Mouse (Mus musculus): ENCODE measurements around the gene Pianp. TPM values are rescaled to one million over a fixed set of nuclear protein-coding genes. Genes with fewer than 3 reads are reported as not detected.
A peak's percentile ranks its signal among the peaks of the same experiment; 100 is the strongest.

Gene Pianp
- 1.2 and 1.6 TPM in 2 replicates for polyA plus RNA-seq (2014; fragmentation: Nextera tagmentation; extraction: Ambion mirVana)

DNA sequence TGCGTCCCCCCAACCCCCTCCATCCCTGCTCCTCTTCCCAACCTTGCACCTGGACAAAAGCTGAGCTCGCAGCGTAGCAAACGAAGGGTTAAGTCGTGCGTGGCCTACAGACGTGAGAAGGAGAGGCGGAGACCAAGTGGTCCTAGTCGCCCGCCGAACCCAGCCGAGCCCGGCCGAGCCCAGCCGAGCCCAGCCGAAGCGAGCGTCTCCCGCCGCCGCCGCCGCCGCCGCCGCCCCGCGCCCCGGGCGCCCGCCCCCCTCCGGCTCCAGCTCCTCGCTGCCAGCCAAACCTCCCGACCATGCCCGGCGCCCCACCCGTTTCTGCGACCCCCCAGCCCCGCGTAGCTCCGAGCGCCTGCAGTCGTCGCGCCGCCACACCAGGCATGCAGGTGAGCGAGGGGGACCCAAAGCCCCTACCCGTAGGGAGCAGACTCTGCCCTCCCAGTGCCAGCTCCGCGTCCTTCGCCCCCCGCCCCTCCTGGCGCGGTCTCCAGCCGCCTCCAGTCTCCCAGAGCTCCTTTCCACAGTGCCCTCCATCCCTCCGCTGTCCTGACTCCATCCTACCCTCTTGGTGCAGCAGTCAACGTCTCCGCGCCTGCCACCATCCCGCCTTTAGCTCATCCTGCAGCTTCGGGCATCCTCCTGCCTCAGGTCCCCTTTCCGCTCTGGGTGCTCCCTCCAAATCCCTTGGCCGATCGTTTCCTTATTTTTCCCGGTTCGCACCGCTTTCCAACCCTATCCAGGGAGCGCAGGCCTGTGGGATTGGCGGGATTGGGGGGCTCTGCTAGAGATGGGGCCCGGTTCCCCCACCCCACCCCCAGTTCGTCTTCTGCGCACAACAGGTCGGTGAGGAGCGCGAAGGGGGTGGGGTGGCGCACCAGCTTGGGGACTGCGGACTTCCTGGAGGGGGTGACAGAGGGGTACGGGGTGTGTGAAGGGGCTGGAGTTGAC lies at the start of gene Pianp:
Pianp (plus strand) TSS at position 144 of the 951 bp plus-strand sequence.
- no peaks in the 10 kb centered on the region; the same call in 1 of the 2 replicates for H3K4me1 ChIP-seq (ENCODE audit: control insufficient read depth, insufficient read depth, low read length)
- under 1% methylated on average over 62 of the region's 78 CpGs for WGBS
- peak within 1 kb of the TSS; percentile 83 for H3K9ac ChIP-seq (ENCODE audit: low read length)
- ATAC-seq (ENCODE audit: low FRiP score): peak; percentile 79
- peaks cover 53% of the 10 kb centered on the region for H3K27me3 ChIP-seq (ENCODE audit: control insufficient read depth, insufficient read depth, low read length)
- H3K9me3 ChIP-seq (ENCODE audit: control insufficient read depth, low read length): no peaks in the 10 kb centered on the region
- H3K27ac ChIP-seq (ENCODE audit: low read depth, low read length): no peak within 1 kb of the TSS
- no peaks in the 10 kb centered on the region for H3K36me3 ChIP-seq (ENCODE audit: control insufficient read depth, insufficient read depth, low read length)
- peak; percentile 98 for DNase-seq (ENCODE audit: low spot score, missing footprints)
- H3K4me3 ChIP-seq (ENCODE audit: low read depth, low read length): peak within 1 kb of the TSS; percentile 57
- H3K4me2 ChIP-seq: peak within 1 kb of the TSS; percentile 100

DNA sequence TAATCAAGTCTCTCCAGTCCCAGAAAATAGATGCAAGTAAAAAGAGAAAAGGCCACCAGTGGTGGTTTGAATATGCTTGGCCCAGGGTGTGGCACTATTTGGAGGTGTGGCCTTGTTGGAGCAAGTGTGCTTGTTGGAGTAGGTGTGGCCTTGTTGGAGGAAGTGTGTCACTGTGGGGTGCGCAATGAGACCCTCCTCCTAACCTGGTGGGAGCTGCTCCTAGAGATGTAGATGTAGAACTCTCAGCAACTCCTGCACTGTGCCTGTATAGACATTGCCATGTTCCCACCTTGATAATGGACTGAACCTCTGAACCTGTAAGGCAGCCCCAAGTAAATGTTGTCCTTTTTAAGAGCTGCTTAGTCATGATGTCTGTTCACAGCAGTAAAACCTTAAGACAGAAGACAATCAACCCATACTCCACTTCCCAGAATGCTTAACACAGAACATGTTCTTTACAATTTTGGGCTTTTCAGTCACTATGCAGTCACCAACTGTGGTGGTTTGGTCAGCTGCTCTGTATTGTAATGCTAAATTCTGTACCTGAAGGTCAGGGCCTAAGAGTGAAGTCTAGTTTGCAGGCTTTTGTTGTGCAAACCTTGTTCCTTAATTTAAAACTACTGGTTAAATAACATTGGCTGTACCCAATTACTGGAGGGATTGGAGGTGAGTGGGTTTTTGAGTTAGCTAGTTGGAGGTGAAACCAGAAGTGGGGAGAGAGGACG lies 42.3 kb upstream of the Pianp start:
- Histone ChIP-seq H3K27ac (ENCODE audit: low read depth, low read length) (no peak overlapping the region), H3K4me2 (no peak overlapping the region), H3K4me1 (ENCODE audit: control insufficient read depth, insufficient read depth, low read length) (no peaks in the 10 kb centered on the region), H3K9me3 (ENCODE audit: control insufficient read depth, low read length) (no peaks in the 10 kb centered on the region), H3K4me3 (ENCODE audit: low read depth, low read length) (no peak overlapping the region), H3K9ac (ENCODE audit: low read length) (no peak overlapping the region), H3K27me3 (ENCODE audit: control insufficient read depth, insufficient read depth, low read length) (no peaks in the 10 kb centered on the region), H3K36me3 (ENCODE audit: control insufficient read depth, insufficient read depth, low read length) (peaks cover 7% of the 10 kb centered on the region)
- ATAC-seq (ENCODE audit: low FRiP score) (no peak), DNase-seq (ENCODE audit: low spot score, missing footprints) (no peak)
- 88% methylated on average over 2 of the region's 2 CpGs for WGBS

DNA sequence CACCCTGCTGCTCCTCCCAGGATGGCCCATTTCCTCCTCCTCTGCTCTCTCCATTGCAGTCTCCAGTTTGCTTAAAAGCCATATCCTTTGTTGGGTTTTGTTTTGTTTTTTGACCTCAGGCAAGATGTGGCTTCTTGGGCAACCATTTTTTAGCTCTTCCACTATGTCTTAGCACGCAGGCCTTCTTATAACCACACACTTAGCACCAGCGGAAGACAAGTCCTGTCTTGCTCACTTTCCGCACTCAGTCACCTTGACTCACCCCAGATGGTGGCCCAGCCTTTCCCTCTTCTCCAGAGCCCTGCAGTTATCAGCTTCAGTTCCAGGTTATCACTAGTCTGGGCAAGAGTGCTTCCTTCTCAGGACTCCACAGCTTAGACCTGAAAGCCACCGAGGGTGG lies 41.3 kb upstream of the Pianp start:
- H3K36me3 ChIP-seq (ENCODE audit: control insufficient read depth, insufficient read depth, low read length): peaks cover 9% of the 10 kb centered on the region
- WGBS: 98% methylated on average over 4 of the region's 4 CpGs
- ATAC-seq (ENCODE audit: low FRiP score) (no peak), DNase-seq (ENCODE audit: low spot score, missing footprints) (no peak)
- H3K4me1 ChIP-seq (ENCODE audit: control insufficient read depth, insufficient read depth, low read length): no peaks in the 10 kb centered on the region
- H3K4me3 ChIP-seq (ENCODE audit: low read depth, low read length): no peak overlapping the region
- H3K27me3 ChIP-seq (ENCODE audit: control insufficient read depth, insufficient read depth, low read length): no peaks in the 10 kb centered on the region
- H3K9ac ChIP-seq (ENCODE audit: low read length): no peak overlapping the region
- H3K27ac ChIP-seq (ENCODE audit: low read depth, low read length): no peak overlapping the region
- no peaks in the 10 kb centered on the region for H3K9me3 ChIP-seq (ENCODE audit: control insufficient read depth, low read length)
- no peak overlapping the region for H3K4me2 ChIP-seq

DNA sequence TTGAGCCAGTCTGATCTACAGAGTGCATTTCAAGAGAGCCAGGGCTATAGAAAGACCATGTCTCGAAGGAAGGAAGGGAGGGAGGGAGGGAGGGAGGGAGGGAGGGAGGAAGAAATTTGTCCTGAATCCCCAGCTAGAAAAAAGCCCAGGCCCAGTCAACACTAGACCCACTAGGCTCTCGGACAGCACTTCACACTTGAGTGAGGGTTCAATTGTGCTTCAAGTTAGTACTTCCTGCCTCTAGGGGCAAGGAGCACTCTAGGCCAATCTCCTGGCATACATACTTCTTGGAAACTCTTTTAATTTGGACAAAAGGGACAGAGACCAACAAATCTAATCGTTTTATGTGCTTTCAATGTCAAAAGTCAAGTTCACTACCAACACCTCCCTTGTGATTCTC lies 38.4 kb upstream of the Pianp start:
- DNase-seq (ENCODE audit: low spot score, missing footprints) (no peak), ATAC-seq (ENCODE audit: low FRiP score) (no peak)
- Histone ChIP-seq H3K27ac (ENCODE audit: low read depth, low read length) (no peak overlapping the region), H3K9ac (ENCODE audit: low read length) (no peak overlapping the region), H3K36me3 (ENCODE audit: control insufficient read depth, insufficient read depth, low read length) (peaks cover 15% of the 10 kb centered on the region), H3K4me1 (ENCODE audit: control insufficient read depth, insufficient read depth, low read length) (no peaks in the 10 kb centered on the region), H3K9me3 (ENCODE audit: control insufficient read depth, low read length) (no peaks in the 10 kb centered on the region), H3K4me2 (no peak overlapping the region), H3K27me3 (ENCODE audit: control insufficient read depth, insufficient read depth, low read length) (no peaks in the 10 kb centered on the region), H3K4me3 (ENCODE audit: low read depth, low read length) (no peak overlapping the region)
- 78% methylated on average over 3 of the region's 3 CpGs for WGBS

DNA sequence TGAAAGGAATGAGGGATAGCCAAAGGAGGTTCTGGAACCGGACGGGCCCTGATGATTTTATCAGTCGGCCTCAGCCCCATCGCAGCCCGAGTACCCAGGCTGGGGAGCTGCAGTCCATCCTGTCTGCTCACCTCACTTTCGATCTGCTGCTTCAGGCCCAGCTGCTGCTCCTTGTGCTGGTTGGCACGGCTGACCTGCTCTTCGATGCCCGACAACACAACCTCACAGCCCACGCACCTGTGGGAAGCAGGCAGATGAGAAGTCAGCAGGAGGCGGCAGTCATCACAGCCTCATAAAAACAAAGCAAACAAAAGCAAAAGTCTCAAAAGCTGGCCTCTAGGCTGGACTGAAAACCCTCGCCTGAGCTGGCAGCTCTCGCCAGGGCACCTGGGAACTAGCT lies 36.5 kb upstream of the Pianp start:
- DNase-seq (ENCODE audit: low spot score, missing footprints): no peak
- no peak overlapping the region for H3K27ac ChIP-seq (ENCODE audit: low read depth, low read length)
- H3K36me3 ChIP-seq (ENCODE audit: control insufficient read depth, insufficient read depth, low read length): peaks cover 15% of the 10 kb centered on the region
- H3K9ac ChIP-seq (ENCODE audit: low read length): no peak overlapping the region
- no peak overlapping the region for H3K4me2 ChIP-seq
- H3K9me3 ChIP-seq (ENCODE audit: control insufficient read depth, low read length): no peaks in the 10 kb centered on the region
- no peaks in the 10 kb centered on the region for H3K27me3 ChIP-seq (ENCODE audit: control insufficient read depth, insufficient read depth, low read length)
- WGBS: 93% methylated on average over 13 of the region's 13 CpGs
- H3K4me3 ChIP-seq (ENCODE audit: low read depth, low read length): no peak overlapping the region
- H3K4me1 ChIP-seq (ENCODE audit: control insufficient read depth, insufficient read depth, low read length): peaks cover 8% of the 10 kb centered on the region
- no peak for ATAC-seq (ENCODE audit: low FRiP score)

DNA sequence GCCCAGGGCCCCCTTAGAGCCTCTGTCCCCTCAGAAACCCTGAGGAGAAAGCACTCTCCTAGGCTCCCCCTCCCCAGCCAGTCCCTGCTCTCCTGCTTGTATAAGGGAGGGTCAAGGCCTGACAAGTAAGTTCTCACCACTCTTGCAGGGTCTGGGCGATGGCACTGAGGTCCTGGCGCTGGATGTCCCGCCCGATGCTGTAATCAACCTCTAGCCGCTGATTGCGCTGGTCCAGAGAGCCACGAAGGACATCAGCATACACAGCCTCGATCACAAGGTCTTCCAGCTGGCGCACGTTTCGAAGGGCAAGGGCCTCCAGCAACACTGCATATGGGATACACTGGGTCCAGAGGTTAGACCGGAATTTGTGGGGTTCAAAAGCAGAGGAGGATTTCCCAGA lies 35.5 kb upstream of the Pianp start:
- DNase-seq (ENCODE audit: low spot score, missing footprints): no peak
- H3K27ac ChIP-seq (ENCODE audit: low read depth, low read length): no peak overlapping the region
- H3K4me3 ChIP-seq (ENCODE audit: low read depth, low read length): no peak overlapping the region
- H3K36me3 ChIP-seq (ENCODE audit: control insufficient read depth, insufficient read depth, low read length): peaks cover 15% of the 10 kb centered on the region
- WGBS: 94% methylated on average over 12 of the region's 12 CpGs
- no peaks in the 10 kb centered on the region for H3K27me3 ChIP-seq (ENCODE audit: control insufficient read depth, insufficient read depth, low read length)
- ATAC-seq (ENCODE audit: low FRiP score): no peak
- no peaks in the 10 kb centered on the region for H3K9me3 ChIP-seq (ENCODE audit: control insufficient read depth, low read length)
- no peak overlapping the region for H3K9ac ChIP-seq (ENCODE audit: low read length)
- H3K4me1 ChIP-seq (ENCODE audit: control insufficient read depth, insufficient read depth, low read length): peaks cover 9% of the 10 kb centered on the region
- H3K4me2 ChIP-seq: no peak overlapping the region

DNA sequence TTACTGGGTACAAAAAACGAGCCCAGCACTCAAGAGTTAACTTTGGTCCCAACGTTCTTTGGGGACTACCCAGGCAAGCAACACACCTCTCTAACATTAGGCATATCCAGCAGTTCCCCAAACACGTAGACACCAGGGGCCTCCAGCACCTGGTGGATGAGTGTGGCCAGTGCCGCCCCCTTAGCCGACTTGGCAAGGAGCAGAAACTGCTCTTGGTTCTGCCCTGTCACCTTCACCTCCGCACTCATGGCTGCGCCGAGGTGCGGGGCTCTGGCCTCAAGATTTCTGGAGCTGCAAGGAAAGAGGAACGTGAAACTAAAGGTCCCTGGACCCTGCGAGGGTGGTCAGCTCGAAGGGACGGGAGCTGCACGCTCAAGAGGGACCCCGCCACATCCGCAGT lies 31.9 kb upstream of the Pianp start:
- Histone ChIP-seq H3K27me3 (ENCODE audit: control insufficient read depth, insufficient read depth, low read length) (no peaks in the 10 kb centered on the region), H3K4me2 (peak overlapping the region; percentile 91), H3K36me3 (ENCODE audit: control insufficient read depth, insufficient read depth, low read length) (peaks cover 7% of the 10 kb centered on the region; the same call in 1 of the 2 replicates), H3K4me3 (ENCODE audit: low read depth, low read length) (peak overlapping the region; percentile 84), H3K4me1 (ENCODE audit: control insufficient read depth, insufficient read depth, low read length) (peaks cover 10% of the 10 kb centered on the region), H3K9me3 (ENCODE audit: control insufficient read depth, low read length) (peaks cover 2% of the 10 kb centered on the region; the same call in 1 of the 2 replicates), H3K27ac (ENCODE audit: low read depth, low read length) (no peak overlapping the region), H3K9ac (ENCODE audit: low read length) (peak overlapping the region; percentile 96)
- DNase-seq (ENCODE audit: low spot score, missing footprints) (no peak), ATAC-seq (ENCODE audit: low FRiP score) (peak; percentile 22)
- 45% methylated on average over 16 of the region's 16 CpGs for WGBS

DNA sequence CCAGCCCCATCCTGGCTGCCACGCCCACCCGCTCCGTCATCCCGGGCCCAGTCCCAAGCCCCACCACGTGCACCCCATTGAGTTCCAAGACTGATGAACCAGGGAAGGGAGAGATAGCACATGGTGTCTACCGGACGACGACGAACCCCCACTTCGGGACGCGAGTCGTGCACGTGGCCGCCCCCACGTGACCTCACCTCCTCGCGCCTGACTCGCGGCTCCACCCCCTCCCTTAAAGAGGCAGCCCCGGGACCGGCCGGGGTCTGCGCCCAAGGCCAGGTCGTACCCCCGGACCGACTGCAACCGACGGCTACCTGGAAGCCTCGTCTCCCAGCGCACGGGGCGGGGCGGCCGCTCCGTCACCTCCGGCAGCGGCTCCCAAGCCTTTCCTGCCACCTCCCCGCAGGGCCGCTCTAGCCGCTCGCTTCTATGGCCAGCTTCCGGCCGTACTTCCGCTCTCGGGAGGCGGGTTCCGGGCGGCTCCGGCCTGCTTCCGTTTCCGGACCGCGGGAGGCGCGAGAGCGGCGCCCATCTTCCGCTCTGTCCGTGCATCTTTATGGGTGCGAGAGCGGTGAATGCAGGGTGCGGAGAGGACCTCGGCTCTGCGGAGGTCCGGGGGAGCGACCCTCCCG lies 31.3 kb upstream of the Pianp start, which contains the start of gene Cops7a:
Cops7a (minus strand) TSS at position 451 of the 632 bp plus-strand sequence.
- DNase-seq (ENCODE audit: low spot score, missing footprints): peak; percentile 99
- peak within 1 kb of the TSS; percentile 91 for H3K4me2 ChIP-seq
- peak within 1 kb of the TSS; percentile 96 for H3K9ac ChIP-seq (ENCODE audit: low read length)
- H3K4me3 ChIP-seq (ENCODE audit: low read depth, low read length): peak within 1 kb of the TSS; percentile 84
- under 1% methylated on average over 66 of the region's 68 CpGs for WGBS
- peak; percentile 96 for ATAC-seq (ENCODE audit: low FRiP score)
- peaks cover 5% of the 10 kb centered on the region; the same call in 1 of the 2 replicates for H3K36me3 ChIP-seq (ENCODE audit: control insufficient read depth, insufficient read depth, low read length)
- H3K9me3 ChIP-seq (ENCODE audit: control insufficient read depth, low read length): peaks cover 2% of the 10 kb centered on the region; the same call in 1 of the 2 replicates
- peaks cover 10% of the 10 kb centered on the region for H3K4me1 ChIP-seq (ENCODE audit: control insufficient read depth, insufficient read depth, low read length)
- H3K27ac ChIP-seq (ENCODE audit: low read depth, low read length): peak within 1 kb of the TSS; percentile 75
- H3K27me3 ChIP-seq (ENCODE audit: control insufficient read depth, insufficient read depth, low read length): no peaks in the 10 kb centered on the region

Measured in midbrain, embryonic 11.5 days (tissue).